Mouse (Mus musculus) right cerebral cortex, postnatal 4 days (tissue): Measurements from ENCODE around the gene Cttnbp2.
A peak's percentile ranks its signal among the peaks of the same experiment; 100 is the strongest.
"Not testable (repeated sequence)": the region's sequence is repeated elsewhere in the genome, so short reads cannot be mapped to it uniquely, and the experiment has no call there.

Experiments used
- DNase-seq: peaks from one replicate; pipeline ENCODE4 v3.0.0-alpha.2; 2022

The Cttnbp2 gene

GRCm38 (mm10) chr6:18411505-18412225, 103.0 kb downstream of the Cttnbp2 start:
- no peak for DNase-seq

GRCm38 (mm10) chr6:18408445-18408844, 106.2 kb downstream of the Cttnbp2 start:
- DNase-seq: no peak

GRCm38 (mm10) chr6:18401066-18401674, 113.5 kb downstream of the Cttnbp2 start:
- no peak for DNase-seq

GRCm38 (mm10) chr6:18381380-18381779, 133.3 kb downstream of the Cttnbp2 start:
- DNase-seq: no peak

GRCm38 (mm10) chr6:18380300-18381202, 134.1 kb downstream of the Cttnbp2 start:
- no peak for DNase-seq

GRCm38 (mm10) chr6:18377755-18378154, 136.9 kb downstream of the Cttnbp2 start:
- DNase-seq: not testable (repeated sequence)

- no peak for DNase-seq
These were observed 139.9 kb downstream of the Cttnbp2 start for GRCm38 (mm10) chr6:18374744-18375143.

- DNase-seq: no peak
These were observed 141.0 kb downstream of the Cttnbp2 start for GRCm38 (mm10) chr6:18373652-18374051.

GRCm38 (mm10) chr6:18372447-18373228, 142.0 kb downstream of the Cttnbp2 start:
- peak; percentile 71 for DNase-seq

- DNase-seq: no peak
These were observed 144.9 kb downstream of the Cttnbp2 start for GRCm38 (mm10) chr6:18369723-18370122.

- DNase-seq: no peak
These were observed 145.6 kb downstream of the Cttnbp2 start for GRCm38 (mm10) chr6:18369054-18369453.

GRCm38 (mm10) chr6:18362232-18362631, 152.4 kb downstream of the Cttnbp2 start:
- no peak for DNase-seq

- DNase-seq: no peak
These were observed 153.7 kb downstream of the Cttnbp2 start for GRCm38 (mm10) chr6:18360955-18361354.

GRCm38 (mm10) chr6:18360154-18360553, 154.5 kb downstream of the Cttnbp2 start:
- DNase-seq: no peak

- DNase-seq: no peak
These were observed 165.3 kb downstream of the Cttnbp2 start for GRCm38 (mm10) chr6:18349153-18349858.

GRCm38 (mm10) chr6:18344272-18344671, 170.4 kb downstream of the Cttnbp2 start:
- no peak for DNase-seq

GRCm38 (mm10) chr6:18338307-18338706, 176.3 kb downstream of the Cttnbp2 start:
- no peak for DNase-seq

GRCm38 (mm10) chr6:18335393-18335792, 179.2 kb downstream of the Cttnbp2 start:
- DNase-seq: no peak

GRCm38 (mm10) chr6:18322950-18323349, 191.7 kb downstream of the Cttnbp2 start:
- no peak for DNase-seq
